Mouse (Mus musculus): Measurements from ENCODE around the gene Dpp9.

The Dpp9 gene

GRCm38 (mm10) chr17:56182975-56183657 is 35.6 kb downstream of the Dpp9 start:
- peak; percentile 33 for DNase-seq (ENCODE audit: low read depth)

- no peak for DNase-seq (ENCODE audit: low read depth)
These were observed 43.3 kb downstream of the Dpp9 start for GRCm38 (mm10) chr17:56175416-56175815.

DNA sequence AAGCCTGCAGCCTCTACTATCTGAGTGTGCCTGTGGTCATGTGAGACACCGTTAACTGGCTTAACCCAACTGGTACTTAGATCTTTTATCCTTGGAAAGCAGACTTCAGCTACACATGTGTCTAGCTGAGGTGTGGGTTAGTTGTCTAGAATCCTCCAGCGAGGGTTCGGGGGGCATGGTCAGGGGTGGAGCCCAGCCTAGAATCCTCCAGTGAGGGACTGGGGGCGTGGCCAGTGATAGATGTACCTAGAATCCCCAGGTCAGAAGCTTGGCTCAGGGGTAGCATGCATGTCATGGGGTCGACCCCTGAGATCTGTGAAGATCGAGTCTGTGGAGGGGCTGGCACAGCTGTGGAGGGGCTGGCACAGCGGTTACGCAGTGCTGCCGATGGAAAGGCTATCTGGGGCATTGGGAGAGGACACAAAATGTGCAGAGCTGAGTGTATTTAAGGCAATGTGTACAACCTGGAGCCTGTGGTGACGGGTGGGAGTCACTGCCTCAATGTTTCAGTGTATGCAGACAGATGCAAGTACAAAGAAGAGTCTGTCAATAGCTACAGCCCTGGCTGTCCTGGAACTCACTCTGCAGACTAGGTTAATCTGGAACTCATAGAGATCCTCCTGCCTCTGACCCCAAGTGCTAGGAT is 45.2 kb downstream of the Dpp9 start:
- no peak for DNase-seq (ENCODE audit: low read depth)

- no peak for DNase-seq (ENCODE audit: low read depth)
These were observed 46.8 kb downstream of the Dpp9 start for GRCm38 (mm10) chr17:56171881-56172280.

DNA sequence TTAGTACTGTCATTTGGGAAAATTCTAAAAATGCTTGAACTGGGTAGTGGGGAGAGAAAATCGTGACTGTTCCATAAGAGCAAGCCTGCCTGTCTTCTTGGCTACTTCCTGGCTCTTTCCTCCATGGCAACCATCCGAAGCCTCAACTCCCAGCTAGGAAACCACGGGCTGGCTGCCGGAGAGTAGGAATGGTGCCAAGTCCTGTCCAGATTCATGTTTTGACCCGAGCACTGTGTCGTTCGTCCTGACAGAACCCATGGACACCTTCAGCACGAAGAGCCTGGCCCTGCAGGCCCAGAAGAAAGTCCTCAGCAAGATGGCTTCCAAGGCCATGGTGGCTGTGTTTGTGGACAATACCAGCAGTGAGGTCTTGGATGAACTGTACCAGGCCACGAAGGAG is 47.2 kb downstream of the Dpp9 start:
- DNase-seq (ENCODE audit: low read depth) = no peak

DNA sequence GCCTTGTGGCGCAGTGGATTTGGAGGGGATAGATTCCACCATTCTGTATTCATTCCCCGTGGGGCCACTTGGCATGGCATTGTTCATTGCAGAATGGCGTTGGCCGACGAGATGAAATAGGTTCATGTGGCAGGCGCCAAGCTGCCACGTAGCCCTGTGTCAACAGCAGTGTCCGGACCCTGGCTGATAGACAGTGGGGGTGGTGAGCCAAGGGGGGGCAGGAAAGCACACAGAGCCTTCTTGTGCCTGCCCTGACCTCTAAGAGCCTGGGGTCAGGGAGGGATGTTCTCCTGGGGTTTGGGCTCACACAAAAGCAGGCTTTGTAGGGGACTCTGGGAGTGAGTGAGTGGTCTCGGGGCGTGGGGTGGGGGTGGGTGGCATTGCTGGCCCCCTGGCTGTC is 48.1 kb downstream of the Dpp9 start:
- DNase-seq (ENCODE audit: low read depth) = no peak

- no peak for DNase-seq (ENCODE audit: low read depth)
These were observed 48.9 kb downstream of the Dpp9 start for GRCm38 (mm10) chr17:56169830-56170229.

GRCm38 (mm10) chr17:56165671-56166070 is 53.0 kb downstream of the Dpp9 start:
- no peak for DNase-seq (ENCODE audit: low read depth)

DNA sequence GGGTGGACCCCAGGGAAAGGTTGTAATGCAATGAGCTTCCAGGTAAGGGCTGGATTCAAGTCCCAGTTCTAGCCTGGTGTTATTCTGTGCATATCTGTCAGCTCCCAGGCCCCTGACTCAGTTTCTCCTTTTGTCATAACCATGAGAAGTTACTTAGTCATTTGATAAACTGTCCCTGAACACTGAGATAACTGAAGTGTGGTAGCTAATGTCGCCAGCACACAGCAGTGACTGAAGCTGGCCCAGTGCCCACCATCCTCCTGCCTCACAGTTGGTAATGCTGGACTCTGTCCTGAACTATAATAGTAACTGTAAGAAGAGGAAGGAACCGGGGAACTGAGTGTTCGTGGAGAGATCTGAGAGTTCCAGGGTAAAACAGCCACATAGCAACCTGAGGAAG is 54.2 kb downstream of the Dpp9 start:
- no peak for DNase-seq (ENCODE audit: low read depth)

GRCm38 (mm10) chr17:56163523-56164102 is 55.1 kb downstream of the Dpp9 start:
- DNase-seq (ENCODE audit: low read depth) = peak; percentile 89

- DNase-seq (ENCODE audit: low read depth) = peak; percentile 91
These were observed 56.4 kb downstream of the Dpp9 start, which contains the start of gene Tnfaip8l1 for GRCm38 (mm10) chr17:56162231-56162774. TSS of gene Tnfaip8l1 (plus strand) at chr17:56162477.

DNA sequence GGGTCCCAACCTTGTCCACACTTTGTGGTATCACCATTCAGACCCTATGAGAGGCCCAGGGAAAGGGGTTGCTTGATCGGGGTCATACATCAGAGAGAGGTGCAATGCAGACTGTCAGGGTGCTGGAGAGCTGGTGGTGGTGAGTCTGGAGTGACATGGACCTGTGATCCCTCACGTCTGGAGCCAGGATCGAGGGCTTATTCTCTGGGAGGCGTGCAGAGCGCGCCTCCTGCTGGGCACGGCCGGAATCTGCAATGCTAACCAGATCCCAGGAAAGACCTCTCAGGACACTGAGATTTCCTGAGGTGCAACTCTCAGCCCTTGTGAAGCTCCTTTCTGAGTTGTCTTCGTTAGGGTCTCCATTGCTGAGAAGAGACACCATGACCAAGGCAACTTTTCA is 59.0 kb downstream of the Dpp9 start:
- DNase-seq (ENCODE audit: low read depth) = peak; percentile 69

DNA sequence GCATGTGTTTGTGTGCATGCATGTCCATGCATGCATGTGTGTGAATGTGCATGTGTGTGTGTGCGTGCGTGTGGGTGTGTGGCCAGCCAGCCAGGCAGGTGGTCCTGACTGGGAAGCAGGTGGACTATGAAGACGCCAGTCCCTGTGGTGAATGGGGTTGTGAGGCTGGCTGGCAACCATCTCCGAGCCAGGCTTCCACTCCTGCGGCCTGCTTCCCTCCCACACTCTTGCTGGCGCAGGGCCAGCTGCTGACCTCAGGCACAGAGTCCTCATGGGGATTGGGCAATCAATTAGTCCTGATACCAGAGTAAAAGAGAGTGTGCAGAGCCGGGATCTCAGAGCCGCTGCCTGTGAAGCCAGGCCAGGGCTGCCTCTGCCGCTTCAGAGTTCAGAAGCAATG is 65.1 kb downstream of the Dpp9 start:
- DNase-seq (ENCODE audit: low read depth) = no peak

GRCm38 (mm10) chr17:56149897-56150296 is 68.8 kb downstream of the Dpp9 start:
- DNase-seq (ENCODE audit: low read depth) = no peak

DNA sequence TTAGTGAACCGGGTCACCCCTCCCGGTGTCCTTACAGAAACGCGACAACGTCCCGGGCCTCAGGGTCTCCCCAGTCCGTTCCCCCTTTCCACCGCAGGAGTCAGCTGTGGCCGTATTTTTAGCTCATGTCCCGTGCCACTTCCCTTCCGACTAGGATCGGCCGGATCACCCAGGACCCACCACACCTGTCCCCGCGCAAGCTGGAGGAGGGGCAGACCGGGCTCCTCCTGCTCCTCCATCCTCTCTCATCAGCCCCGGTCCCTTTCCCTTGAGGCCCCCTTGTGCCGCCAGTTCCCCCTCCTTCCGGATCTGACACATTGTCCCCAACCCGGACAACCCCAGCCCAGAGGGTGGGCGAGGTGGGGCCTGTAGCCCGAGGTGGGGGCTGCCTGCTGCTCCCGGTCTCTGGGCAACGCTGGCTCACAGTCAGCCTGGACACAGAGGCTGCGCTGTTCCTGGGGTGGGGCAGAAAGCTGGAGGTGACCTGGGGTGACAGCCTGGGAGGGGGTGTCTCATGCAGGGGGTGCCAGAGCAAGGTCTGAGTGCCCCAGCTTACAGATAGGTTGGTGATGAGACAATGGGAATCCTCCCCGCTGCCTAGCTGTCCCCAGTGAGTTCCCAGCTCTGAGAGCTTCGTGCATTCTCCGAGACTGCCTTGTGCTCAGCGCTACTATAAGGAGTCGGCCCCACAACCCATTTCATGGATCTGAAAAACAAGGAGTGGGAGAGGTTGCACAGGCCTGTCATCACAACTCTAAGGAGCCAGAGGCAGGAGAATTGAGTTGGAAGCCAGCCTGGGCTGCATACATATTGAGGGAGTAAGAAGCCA is 69.7 kb downstream of the Dpp9 start:
- DNase-seq (ENCODE audit: low read depth) = no peak

DNA sequence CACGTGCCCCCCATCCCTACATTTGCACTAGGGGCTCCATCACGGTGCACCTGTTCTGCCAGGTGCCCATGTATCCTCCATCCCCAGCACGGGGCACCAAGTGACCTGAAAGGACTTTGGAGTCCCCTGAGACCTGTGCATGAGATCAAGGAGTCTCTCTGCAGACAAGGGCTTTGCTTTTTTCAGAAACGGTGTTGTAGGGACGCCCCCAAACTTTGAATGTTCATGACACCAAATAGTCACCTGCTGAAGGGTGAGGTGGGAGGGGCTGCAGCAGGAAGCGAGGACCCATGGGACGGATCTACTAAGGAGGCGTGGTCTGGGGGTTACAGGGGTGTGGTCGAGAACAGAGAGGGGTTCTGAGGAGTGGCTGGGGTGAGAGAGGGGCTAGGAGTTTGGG is 70.4 kb downstream of the Dpp9 start:
- no peak for DNase-seq (ENCODE audit: low read depth)

GRCm38 (mm10) chr17:56147420-56147819 is 71.3 kb downstream of the Dpp9 start:
- no peak for DNase-seq (ENCODE audit: low read depth)

DNA sequence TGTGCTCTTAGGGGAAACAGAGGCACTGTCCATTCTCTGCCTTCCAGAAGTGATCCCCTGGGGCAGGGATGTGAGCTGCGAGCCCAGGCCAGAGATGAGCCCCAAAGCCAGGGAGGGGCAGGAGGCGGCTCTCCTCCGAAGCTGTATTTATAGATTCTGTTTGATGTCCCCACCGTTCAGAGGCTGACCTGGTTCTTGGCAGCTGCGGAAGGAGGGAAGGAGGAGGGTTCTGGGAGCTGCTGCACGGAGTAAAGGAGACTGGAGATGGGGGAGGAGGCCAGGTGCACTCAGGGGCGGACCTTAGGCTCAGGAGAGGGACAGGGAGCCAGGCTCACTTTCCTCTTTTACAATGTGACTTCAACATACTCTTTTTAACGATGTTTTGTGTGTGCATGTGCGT is 72.6 kb downstream of the Dpp9 start:
- DNase-seq (ENCODE audit: low read depth) = no peak

- DNase-seq (ENCODE audit: low read depth) = no peak
These were observed 74.2 kb downstream of the Dpp9 start for GRCm38 (mm10) chr17:56144546-56144945.

- DNase-seq (ENCODE audit: low read depth) = no peak
These were observed 76.8 kb downstream of the Dpp9 start for GRCm38 (mm10) chr17:56141702-56142605.

All from naive thymus-derived CD4-positive, alpha-beta T cell, adult 2 months (primary cell).